Mouse (Mus musculus): ENCODE measurements at regions not wholly inside any gene's neighbourhood (a gene's known extent, or its start where the extent isn't known, plus 50 kb on each side); places are given as distances from the start of the nearest gene placed in this dataset.

DNA sequence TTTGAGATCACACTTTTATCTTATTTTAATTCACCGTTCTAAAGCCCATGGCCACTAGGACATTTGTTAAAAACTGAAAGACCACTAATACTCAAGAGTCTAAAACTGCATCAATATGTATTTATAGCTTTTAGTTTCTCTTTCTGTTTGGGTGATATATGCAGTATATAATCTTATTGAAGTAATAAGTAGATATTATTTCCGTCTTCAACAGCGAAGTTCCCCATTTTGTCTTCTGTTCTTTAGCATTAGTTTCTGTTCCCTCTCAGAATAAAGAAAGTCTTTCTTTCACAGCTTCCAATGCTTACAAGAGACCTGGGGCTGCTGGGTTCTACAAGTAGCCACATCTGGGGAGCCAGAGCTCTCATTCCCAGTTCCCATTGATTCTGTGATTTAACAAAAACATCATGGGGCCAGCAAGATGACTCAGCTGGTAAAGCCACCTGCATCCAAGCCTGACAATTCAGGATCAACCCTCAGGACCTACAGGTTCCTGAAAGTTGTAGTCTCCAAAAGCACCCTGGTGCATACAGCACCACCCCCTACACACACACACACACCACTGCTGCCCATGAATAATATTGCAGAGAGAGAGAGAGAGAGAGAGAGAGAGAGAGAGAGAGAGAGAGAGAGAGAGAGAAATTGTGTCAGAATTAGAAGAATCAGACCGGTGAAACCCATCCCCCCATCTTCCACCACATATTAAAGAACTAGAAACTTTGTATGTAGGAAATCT, 93.0 kb downstream of the Cog6 start:
- Histone ChIP-seq H3K4me1 (ENCODE audit: control insufficient read depth, insufficient read depth, low read length) (no peaks in the 10 kb centered on the region; the same call in 1 of the 2 replicates), H3K27me3 (ENCODE audit: control insufficient read depth, insufficient read depth, low read length) (no peaks in the 10 kb centered on the region), H3K36me3 (ENCODE audit: control insufficient read depth, insufficient read depth, low read length) (no peaks in the 10 kb centered on the region), H3K9ac (ENCODE audit: low read depth, low read length) (no peak overlapping the region), H3K79me2 (ENCODE audit: control insufficient read depth, insufficient read depth, low read length) (no peaks in the 10 kb centered on the region), H3K4me3 (ENCODE audit: insufficient read depth, low read depth, low read length) (no peak overlapping the region), H3K27ac (replicated peaks; ENCODE audit: insufficient read depth, low read depth, low read length) (no peak overlapping the region)
- no peak for TF ChIP-seq POLR2A (IDR thresholded peaks at IDR 0.05; ENCODE audit: extremely low read depth, insufficient read depth, low read length)
- no peak for TF ChIP-seq CTCF (IDR thresholded peaks at IDR 0.05; ENCODE audit: low read depth, low read length)
- 94% methylated on average over 4 of the region's 4 CpGs for WGBS
- no peak for DNase-seq (ENCODE audit: extremely low read depth, low read depth, low spot score)

DNA sequence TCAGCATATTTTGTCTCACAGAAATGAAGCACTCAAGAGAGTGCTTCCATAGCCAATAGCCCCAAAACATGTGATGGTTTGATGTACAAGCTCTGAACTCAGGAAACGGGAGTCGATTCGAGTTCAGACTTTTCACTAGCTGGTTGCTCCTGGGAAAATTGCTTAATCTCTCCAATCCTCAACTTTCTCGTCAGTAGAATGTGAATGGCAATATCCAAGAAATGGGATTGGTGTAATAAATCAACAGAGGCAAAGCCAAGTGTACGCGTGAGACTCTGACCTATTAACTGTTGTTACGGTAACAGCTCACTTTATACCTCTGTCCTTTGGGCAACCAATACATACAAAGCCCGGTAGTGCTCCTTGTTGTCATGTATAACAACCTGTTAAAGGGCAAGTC, 94.6 kb downstream of the Cog6 start:
- WGBS = 50% methylated on average over 8 of the region's 8 CpGs
- Histone ChIP-seq H3K27me3 (ENCODE audit: control insufficient read depth, insufficient read depth, low read length) (no peaks in the 10 kb centered on the region), H3K79me2 (ENCODE audit: control insufficient read depth, insufficient read depth, low read length) (no peaks in the 10 kb centered on the region), H3K4me1 (ENCODE audit: control insufficient read depth, insufficient read depth, low read length) (no peaks in the 10 kb centered on the region; the same call in 1 of the 2 replicates), H3K27ac (replicated peaks; ENCODE audit: insufficient read depth, low read depth, low read length) (no peak overlapping the region), H3K4me3 (ENCODE audit: insufficient read depth, low read depth, low read length) (no peak overlapping the region), H3K36me3 (ENCODE audit: control insufficient read depth, insufficient read depth, low read length) (no peaks in the 10 kb centered on the region), H3K9ac (ENCODE audit: low read depth, low read length) (no peak overlapping the region)
- TF ChIP-seq POLR2A (IDR thresholded peaks at IDR 0.05; ENCODE audit: extremely low read depth, insufficient read depth, low read length) (no peak), CTCF (IDR thresholded peaks at IDR 0.05; ENCODE audit: low read depth, low read length) (no peak)
- peak; percentile 64 for DNase-seq (ENCODE audit: extremely low read depth, low read depth, low spot score)

DNA sequence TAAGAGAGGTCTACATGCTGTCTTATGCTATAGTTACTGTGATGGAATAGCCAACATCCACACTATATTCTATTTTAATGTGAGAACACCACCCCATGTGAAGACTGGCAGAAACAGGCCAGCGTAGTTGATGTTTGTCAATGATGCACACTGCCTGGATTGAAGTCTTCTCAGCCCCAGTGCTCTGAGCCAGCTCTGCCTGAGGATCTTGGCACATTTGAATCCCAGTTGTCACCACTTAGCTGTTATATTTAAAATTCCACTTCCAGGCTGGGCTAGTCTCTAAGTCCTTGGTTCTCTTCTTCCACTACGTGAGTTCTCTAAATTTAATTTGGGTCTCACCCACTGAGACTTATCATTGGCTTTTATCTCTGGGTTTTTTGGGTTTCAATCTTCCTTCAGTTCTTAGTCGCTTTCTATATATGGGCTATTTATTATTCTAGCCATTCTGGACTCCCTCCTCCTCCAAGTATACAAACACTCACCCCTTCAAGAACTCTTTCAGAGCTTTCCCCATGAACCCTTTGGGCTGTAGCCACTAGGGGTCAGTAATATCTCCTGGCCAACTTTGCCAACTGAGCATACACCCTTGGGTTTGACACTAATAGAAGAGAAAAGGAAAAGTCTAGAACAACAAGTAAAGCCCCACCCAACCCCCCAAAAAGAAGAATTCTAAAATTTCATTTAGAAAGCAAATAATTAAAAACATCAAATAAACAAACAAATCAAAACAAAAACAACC, 110.0 kb downstream of the Cog6 start:
- no peak overlapping the region for H3K27ac ChIP-seq (replicated peaks; ENCODE audit: insufficient read depth, low read depth, low read length)
- WGBS = 88% methylated on average over 3 of the region's 3 CpGs
- H3K4me3 ChIP-seq (ENCODE audit: insufficient read depth, low read depth, low read length) = no peak overlapping the region
- H3K27me3 ChIP-seq (ENCODE audit: control insufficient read depth, insufficient read depth, low read length) = no peaks in the 10 kb centered on the region; the same call in 1 of the 2 replicates
- H3K36me3 ChIP-seq (ENCODE audit: control insufficient read depth, insufficient read depth, low read length) = no peaks in the 10 kb centered on the region
- no peaks in the 10 kb centered on the region for H3K79me2 ChIP-seq (ENCODE audit: control insufficient read depth, insufficient read depth, low read length)
- no peak for DNase-seq (ENCODE audit: extremely low read depth, low read depth, low spot score)
- TF ChIP-seq POLR2A (IDR thresholded peaks at IDR 0.05; ENCODE audit: extremely low read depth, insufficient read depth, low read length) = no peak
- TF ChIP-seq CTCF (IDR thresholded peaks at IDR 0.05; ENCODE audit: low read depth, low read length) = no peak
- no peak overlapping the region for H3K9ac ChIP-seq (ENCODE audit: low read depth, low read length)
- no peaks in the 10 kb centered on the region for H3K4me1 ChIP-seq (ENCODE audit: control insufficient read depth, insufficient read depth, low read length)

DNA sequence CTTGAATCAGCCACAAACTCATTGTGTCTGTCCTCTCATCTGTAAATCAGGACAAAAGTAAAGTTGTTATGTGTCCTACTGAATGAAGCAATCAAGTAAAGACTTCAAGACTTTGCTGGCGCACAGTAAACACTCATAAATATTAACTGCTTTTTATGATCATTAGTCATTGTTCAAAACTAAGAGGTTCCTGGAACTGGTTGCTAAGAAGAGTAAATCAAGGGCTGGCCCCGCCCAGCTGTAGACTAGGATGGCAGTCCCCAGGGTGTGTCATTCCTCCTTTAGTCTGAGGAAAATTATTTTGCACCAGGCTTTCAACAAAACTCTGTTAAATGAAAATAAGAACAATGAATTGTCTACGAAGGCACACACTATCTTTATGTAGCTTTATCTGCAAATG, 113.0 kb downstream of the Cog6 start:
- WGBS = 88% methylated on average over 3 of the region's 3 CpGs
- Histone ChIP-seq H3K36me3 (ENCODE audit: control insufficient read depth, insufficient read depth, low read length) (no peaks in the 10 kb centered on the region), H3K79me2 (ENCODE audit: control insufficient read depth, insufficient read depth, low read length) (no peaks in the 10 kb centered on the region), H3K4me1 (ENCODE audit: control insufficient read depth, insufficient read depth, low read length) (no peaks in the 10 kb centered on the region), H3K4me3 (ENCODE audit: insufficient read depth, low read depth, low read length) (no peak overlapping the region), H3K27me3 (ENCODE audit: control insufficient read depth, insufficient read depth, low read length) (no peaks in the 10 kb centered on the region), H3K27ac (replicated peaks; ENCODE audit: insufficient read depth, low read depth, low read length) (no peak overlapping the region), H3K9ac (ENCODE audit: low read depth, low read length) (no peak overlapping the region)
- DNase-seq (ENCODE audit: extremely low read depth, low read depth, low spot score) = no peak
- no peak for TF ChIP-seq CTCF (IDR thresholded peaks at IDR 0.05; ENCODE audit: low read depth, low read length)
- no peak for TF ChIP-seq POLR2A (IDR thresholded peaks at IDR 0.05; ENCODE audit: extremely low read depth, insufficient read depth, low read length)

DNA sequence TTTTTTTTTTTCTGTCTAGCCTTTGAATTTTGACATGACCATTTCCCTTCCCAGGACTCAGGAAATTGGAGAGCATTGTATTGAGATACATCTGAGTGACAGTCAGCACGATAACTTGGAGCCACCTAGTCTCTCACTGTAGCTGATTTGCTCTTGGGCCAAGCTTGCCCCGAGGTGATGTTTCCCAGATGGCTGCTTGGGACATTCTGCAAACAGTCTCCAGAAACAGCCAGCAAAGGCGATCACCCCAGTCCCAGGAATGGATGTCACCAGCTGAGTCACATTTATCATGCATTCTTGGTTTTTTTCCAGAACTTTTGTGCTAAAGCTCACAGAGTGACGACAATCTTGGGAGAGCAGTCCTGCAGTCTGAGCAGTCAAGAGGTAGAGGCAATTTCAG, 119.4 kb downstream of the Cog6 start:
- Histone ChIP-seq H3K27ac (replicated peaks; ENCODE audit: insufficient read depth, low read depth, low read length) (no peak overlapping the region), H3K9ac (ENCODE audit: low read depth, low read length) (no peak overlapping the region), H3K4me1 (ENCODE audit: control insufficient read depth, insufficient read depth, low read length) (no peaks in the 10 kb centered on the region), H3K79me2 (ENCODE audit: control insufficient read depth, insufficient read depth, low read length) (no peaks in the 10 kb centered on the region), H3K27me3 (ENCODE audit: control insufficient read depth, insufficient read depth, low read length) (no peaks in the 10 kb centered on the region), H3K4me3 (ENCODE audit: insufficient read depth, low read depth, low read length) (no peak overlapping the region), H3K36me3 (ENCODE audit: control insufficient read depth, insufficient read depth, low read length) (no peaks in the 10 kb centered on the region)
- DNase-seq (ENCODE audit: extremely low read depth, low read depth, low spot score) = peak; percentile 41
- no peak for TF ChIP-seq CTCF (IDR thresholded peaks at IDR 0.05; ENCODE audit: low read depth, low read length)
- WGBS = 68% methylated on average over 4 of the region's 4 CpGs

DNA sequence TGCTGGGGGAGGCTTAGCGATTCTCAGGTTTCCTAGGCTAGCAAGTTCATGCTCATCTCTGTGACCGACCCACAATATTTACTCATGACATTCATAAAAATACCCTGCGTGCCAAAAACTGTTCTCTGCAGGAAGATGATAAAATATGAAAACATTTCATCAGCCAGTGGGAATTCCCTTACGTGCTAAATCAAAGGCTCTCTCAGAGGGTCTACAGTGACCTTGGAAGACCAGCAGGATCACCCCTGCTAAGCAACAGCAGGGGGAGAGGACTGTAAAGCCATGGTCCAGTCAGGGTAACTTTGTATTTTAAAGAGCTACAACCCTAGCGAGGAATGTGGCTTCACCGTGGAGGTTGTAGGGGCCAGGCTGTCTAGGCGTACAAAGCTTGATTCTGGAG, 120.6 kb downstream of the Cog6 start:
- Histone ChIP-seq H3K9ac (ENCODE audit: low read depth, low read length) (no peak overlapping the region), H3K27ac (replicated peaks; ENCODE audit: insufficient read depth, low read depth, low read length) (peak overlapping the region; percentile 65), H3K36me3 (ENCODE audit: control insufficient read depth, insufficient read depth, low read length) (no peaks in the 10 kb centered on the region), H3K79me2 (ENCODE audit: control insufficient read depth, insufficient read depth, low read length) (no peaks in the 10 kb centered on the region), H3K4me3 (ENCODE audit: insufficient read depth, low read depth, low read length) (no peak overlapping the region), H3K4me1 (ENCODE audit: control insufficient read depth, insufficient read depth, low read length) (no peaks in the 10 kb centered on the region), H3K27me3 (ENCODE audit: control insufficient read depth, insufficient read depth, low read length) (no peaks in the 10 kb centered on the region)
- TF ChIP-seq POLR2A (IDR thresholded peaks at IDR 0.05; ENCODE audit: extremely low read depth, insufficient read depth, low read length) (no peak), CTCF (IDR thresholded peaks at IDR 0.05; ENCODE audit: low read depth, low read length) (no peak)
- peak; percentile 7 for DNase-seq (ENCODE audit: extremely low read depth, low read depth, low spot score)
- 68% methylated on average over 7 of the region's 7 CpGs for WGBS
